Mouse (Mus musculus): Measurements from ENCODE around the gene Galnt16.

- TF ChIP-seq POLR2AphosphoS2 (IDR thresholded peaks at IDR 0.05; ENCODE audit: insufficient read length, low read depth) (no peak), POLR2A (IDR thresholded peaks at IDR 0.05; ENCODE audit: insufficient read length, low read depth) (no peak), USF1 (IDR thresholded peaks at IDR 0.05; ENCODE audit: low read depth) (no peak)
Observed at GRCm38 (mm10) chr12:80470206-80470605, 47.9 kb upstream of the Galnt16 start.

All from myocyte (in vitro differentiated cells).